Mouse (Mus musculus) heart, postnatal 10 days (tissue): ENCODE results near the gene 0610040J01Rik. TPM values are rescaled to one million over a fixed set of nuclear protein-coding genes. Genes with fewer than 3 reads are reported as not detected.
"Not testable (repeated sequence)": the region's sequence is repeated elsewhere in the genome, so short reads cannot be mapped to it uniquely, and the experiment has no call there.

Source experiments
- DNase-seq, 2 experiments: peaks; one replicate each; pipeline ENCODE4 v3.0.0; 2021
- intact Hi-C: fragments of 180-260 bp; cut with DNase I; formaldehyde crosslinking; loops from one replicate; pipeline ENCODE4 v1.15.1; 2025
- total RNA-seq, 2 experiments: library from RNA; stranded (reverse); gene quantifications; 2 replicates each; pipeline ENCODE4 v1.2.3; 2021

0610040J01Rik gene
- total RNA-seq, 2 experiments from 2014 or later, result 0.93 to 1.2 TPM

GRCm38 (mm10) chr5:63891912-63892311, 79.7 kb downstream of the 0610040J01Rik start:
- no peak for DNase-seq
- intact Hi-C loops, result no loop called here

GRCm38 (mm10) chr5:63897001-63897819, 85.0 kb downstream of the 0610040J01Rik start:
- intact Hi-C loops, DNase-seq: not testable (repeated sequence)

GRCm38 (mm10) chr5:63897820-63898110, 85.6 kb downstream of the 0610040J01Rik start:
- intact Hi-C loops, result no loop called here
- DNase-seq, result no peak

GRCm38 (mm10) chr5:63903329-63903728, 91.2 kb downstream of the 0610040J01Rik start:
- intact Hi-C loops, result no loop called here
- no peak for DNase-seq

- DNase-seq, result peak; percentile 85 to 91
- intact Hi-C loops, result loop anchor here (1.0 to 5.0 kb wide), 3 partner anchors 61 to 368 kb away; partner anchors contain the start of gene Rell1
These were observed 94.3 kb downstream of the 0610040J01Rik start for GRCm38 (mm10) chr5:63906149-63907093.

GRCm38 (mm10) chr5:63907513-63907912, 95.3 kb downstream of the 0610040J01Rik start:
- DNase-seq, result no peak

GRCm38 (mm10) chr5:63910171-63910960, 98.2 kb downstream of the 0610040J01Rik start:
- no peak for DNase-seq
- intact Hi-C loops, result no loop called here

More at GRCm38 (mm10) chr5:63907513-63907912, 95.3 kb downstream of the 0610040J01Rik start:
- intact Hi-C loops, result loop anchor here (1.0 to 5.0 kb wide), 2 partner anchors 60 to 163 kb away; partner anchors contain the start of gene Rell1

GRCm38 (mm10) chr5:63914896-63915295, 102.7 kb downstream of the 0610040J01Rik start:
- no peak for DNase-seq
- intact Hi-C loops, result no loop called here

- DNase-seq, result no peak
- intact Hi-C loops, result no loop called here
These were observed 104.4 kb downstream of the 0610040J01Rik start for GRCm38 (mm10) chr5:63916457-63917139.

GRCm38 (mm10) chr5:63918201-63918600, 106.0 kb downstream of the 0610040J01Rik start:
- peak in 1 of 2 experiments; percentile 23 for DNase-seq
- intact Hi-C loops, result no loop called here

GRCm38 (mm10) chr5:63923305-63924025, 111.3 kb downstream of the 0610040J01Rik start:
- peak; percentile 35 to 39 for DNase-seq
- intact Hi-C loops, result loop anchor here (5.0 kb wide), 1 partner anchor 44 kb away; the partner anchor contains the start of gene Rell1

GRCm38 (mm10) chr5:63925035-63925628, 113.0 kb downstream of the 0610040J01Rik start:
- no peak for DNase-seq
- intact Hi-C loops, result no loop called here

GRCm38 (mm10) chr5:63930824-63931358, 118.7 kb downstream of the 0610040J01Rik start:
- intact Hi-C loops, result no loop called here
- DNase-seq, result no peak

GRCm38 (mm10) chr5:63932829-63933228, 120.7 kb downstream of the 0610040J01Rik start:
- no peak for DNase-seq
- intact Hi-C loops, result no loop called here

- no peak for DNase-seq
- intact Hi-C loops, result no loop called here
These were observed 123.4 kb downstream of the 0610040J01Rik start for GRCm38 (mm10) chr5:63935581-63935980.

GRCm38 (mm10) chr5:63936740-63937139, 124.6 kb downstream of the 0610040J01Rik start:
- no peak for DNase-seq
- intact Hi-C loops, result no loop called here

- intact Hi-C loops, result no loop called here
- no peak for DNase-seq
These were observed 126.4 kb downstream of the 0610040J01Rik start for GRCm38 (mm10) chr5:63938575-63938974.

- intact Hi-C loops, result no loop called here
- DNase-seq, result no peak
These were observed 129.7 kb downstream of the 0610040J01Rik start for GRCm38 (mm10) chr5:63941891-63942290.
